8 mouse cellular contexts compared by ENCODE assay signal in the genomic region with DNA sequence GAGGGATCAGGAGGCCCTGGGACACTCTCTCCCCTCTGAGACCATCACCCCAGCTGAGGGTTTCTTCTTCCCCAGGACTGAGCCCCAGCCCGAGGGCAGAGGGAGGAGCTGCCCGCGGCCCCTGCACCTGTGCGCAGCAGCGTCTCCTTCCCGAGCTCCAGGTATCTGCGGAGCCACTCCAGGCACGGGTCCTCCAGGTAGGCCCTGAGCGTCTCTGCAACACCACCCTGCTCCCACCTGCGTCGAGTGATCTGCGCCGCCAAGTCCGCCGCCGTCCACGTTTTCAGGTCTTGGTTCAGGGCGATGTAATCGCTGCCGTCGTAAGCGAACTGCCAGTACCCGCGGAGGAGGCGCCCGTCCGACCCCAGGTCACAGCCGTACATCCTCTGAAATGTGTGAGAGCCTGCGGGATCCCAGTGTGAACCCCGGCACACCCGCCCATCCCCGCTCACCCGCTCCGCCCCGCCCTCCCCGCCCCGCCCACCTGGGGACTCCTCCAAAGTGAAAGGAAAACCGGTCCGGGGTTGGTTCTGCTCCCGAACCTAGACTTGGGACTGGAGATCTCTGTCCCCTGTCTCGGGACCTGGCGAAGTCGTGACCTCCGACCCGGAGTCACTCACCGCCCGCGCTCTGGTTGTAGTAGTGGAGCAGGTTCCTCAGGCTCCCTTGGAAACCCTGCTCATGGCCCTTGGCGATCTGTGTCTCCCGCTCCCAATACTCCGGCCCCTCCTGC. TPM values are rescaled to one million over a fixed set of nuclear protein-coding genes. Genes with fewer than 3 reads are reported as not detected.
DNase-seq lines count a peak whose midpoint lies in the region; ATAC-seq and TF ChIP-seq lines count a peak whose summit lies in the region.

No protein-coding gene starts in this region.

- H3K9ac ChIP-seq in lung, embryonic 15.5 days: peak overlapping the region; percentile 51
- H3K9ac ChIP-seq in forebrain, postnatal 0 days: no peak overlapping the region
- H3K9ac ChIP-seq in limb, embryonic 15.5 days: no peak overlapping the region
- no peak overlapping the region for H3K9ac ChIP-seq in neural tube, embryonic 11.5 days (ENCODE audit: low read length)

- WGBS in lung, embryonic 15.5 days: 1% methylated on average over 49 of the region's 51 CpGs
- 3% methylated on average over 46 of the region's 51 CpGs for WGBS in forebrain, postnatal 0 days
- WGBS in limb, embryonic 15.5 days: 1% methylated on average over 46 of the region's 51 CpGs
- WGBS in neural tube, embryonic 11.5 days: 1% methylated on average over 50 of the region's 51 CpGs

- peak overlapping the region; percentile 80 for H3K27ac ChIP-seq in lung, embryonic 15.5 days
- no peak overlapping the region for H3K27ac ChIP-seq in forebrain, postnatal 0 days (ENCODE audit: low read depth, low read length)
- H3K27ac ChIP-seq in limb, embryonic 15.5 days: no peak overlapping the region
- no peak overlapping the region for H3K27ac ChIP-seq in neural tube, embryonic 11.5 days (ENCODE audit: low read depth, low read length)

- H3K36me3 ChIP-seq in lung, embryonic 15.5 days: no peaks in the 10 kb centered on the region
- no peaks in the 10 kb centered on the region for H3K36me3 ChIP-seq in forebrain, postnatal 0 days (ENCODE audit: insufficient read depth)
- H3K36me3 ChIP-seq in limb, embryonic 15.5 days: no peaks in the 10 kb centered on the region
- no peaks in the 10 kb centered on the region for H3K36me3 ChIP-seq in neural tube, embryonic 11.5 days (ENCODE audit: control insufficient read depth, insufficient read depth, low read length)

- no peak for TF ChIP-seq CTCF in forebrain, postnatal 0 days (IDR thresholded peaks at IDR 0.05; ENCODE audit: low read depth)

- H3K4me3 ChIP-seq in lung, embryonic 15.5 days: peak overlapping the region; percentile 51
- H3K4me3 ChIP-seq in forebrain, postnatal 0 days (ENCODE audit: low read depth, low read length): peak overlapping the region; percentile 9; the same call in 1 of the 2 replicates
- peak overlapping the region; percentile 38 for H3K4me3 ChIP-seq in limb, embryonic 15.5 days
- peak overlapping the region; percentile 22; the same call in 1 of the 2 replicates for H3K4me3 ChIP-seq in neural tube, embryonic 11.5 days (ENCODE audit: low read depth, low read length)

- peak overlapping the region; percentile 54 for H3K4me2 ChIP-seq in lung, embryonic 15.5 days
- H3K4me2 ChIP-seq in forebrain, postnatal 0 days (ENCODE audit: low read depth): peak overlapping the region; percentile 27
- H3K4me2 ChIP-seq in limb, embryonic 15.5 days: peak overlapping the region; percentile 51
- H3K4me2 ChIP-seq in neural tube, embryonic 11.5 days (ENCODE audit: low read depth): peak overlapping the region; percentile 14; the same call in 1 of the 2 replicates

- no peaks in the 10 kb centered on the region for H3K4me1 ChIP-seq in lung, embryonic 15.5 days
- no peaks in the 10 kb centered on the region for H3K4me1 ChIP-seq in forebrain, postnatal 0 days (ENCODE audit: insufficient read depth)
- H3K4me1 ChIP-seq in limb, embryonic 15.5 days: peaks cover 11% of the 10 kb centered on the region
- no peaks in the 10 kb centered on the region for H3K4me1 ChIP-seq in neural tube, embryonic 11.5 days (ENCODE audit: control insufficient read depth, insufficient read depth, low read length)

- H3K27me3 ChIP-seq in lung, embryonic 15.5 days: peaks cover 70% of the 10 kb centered on the region
- peaks cover 34% of the 10 kb centered on the region for H3K27me3 ChIP-seq in forebrain, postnatal 0 days (ENCODE audit: insufficient read depth, low read length)
- H3K27me3 ChIP-seq in limb, embryonic 15.5 days: peaks cover 70% of the 10 kb centered on the region
- peaks cover 70% of the 10 kb centered on the region for H3K27me3 ChIP-seq in neural tube, embryonic 11.5 days (ENCODE audit: control insufficient read depth, insufficient read depth, low read length)

- peak; percentile 69; the same call in 1 of the 2 replicates for ATAC-seq in lung, embryonic 15.5 days (ENCODE audit: borderline replicate concordance, extremely low read depth, low FRiP score, low TSS enrichment)
- no peak for ATAC-seq in forebrain, postnatal 0 days
- no peak for ATAC-seq in limb, embryonic 15.5 days (ENCODE audit: insufficient number of reproducible peaks, low FRiP score, low TSS enrichment, low read depth)
- ATAC-seq in neural tube, embryonic 11.5 days (ENCODE audit: insufficient read depth, low FRiP score, low TSS enrichment): no peak

- no peaks in the 10 kb centered on the region for H3K9me3 ChIP-seq in lung, embryonic 15.5 days
- no peaks in the 10 kb centered on the region for H3K9me3 ChIP-seq in forebrain, postnatal 0 days (ENCODE audit: low read length)
- no peaks in the 10 kb centered on the region for H3K9me3 ChIP-seq in limb, embryonic 15.5 days
- H3K9me3 ChIP-seq in neural tube, embryonic 11.5 days (ENCODE audit: control insufficient read depth, low read length): no peaks in the 10 kb centered on the region

- DNase-seq in lung, postnatal 14 days: no peak
- DNase-seq in forebrain, postnatal 0 days: no peak
- peak; percentile 14 for DNase-seq in neural tube, embryonic 11.5 days (ENCODE audit: low spot score)
- DNase-seq in left cerebral cortex, adult 8-10 months (ENCODE audit: low spot score in 2 of 2): no peak
- DNase-seq in spleen, postnatal 4 days (ENCODE audit: low spot score in 2 of 2): no peak
- no peak for DNase-seq in right cerebral cortex, postnatal 4 days

RNA-seq across cellular contexts. Expression of a gene that starts 0.9 kb away (rescaled TPM):
- 35.2 and 39.5 TPM in 2 replicates for polyA plus RNA-seq in lung, embryonic 15.5 days (2015; fragmentation: Nextera tagmentation; extraction: Ambion mirVana)
- total RNA-seq in forebrain, postnatal 0 days (2014; rRNA removed): not detected in 2 replicates
- not detected in 2 replicates for polyA plus RNA-seq in forebrain, postnatal 0 days (2015; fragmentation: Nextera tagmentation; extraction: Ambion mirVana)
- not detected in 2 replicates for polyA plus RNA-seq in limb, embryonic 15.5 days (2015; fragmentation: Nextera tagmentation; extraction: Ambion mirVana)
- polyA plus RNA-seq in neural tube, embryonic 11.5 days (2014; fragmentation: Nextera tagmentation; extraction: Ambion mirVana): not detected in 2 replicates
- total RNA-seq in left cerebral cortex, adult 8-10 months (2022): not detected

RNA-seq across cellular contexts. Expression of a gene that starts 22.6 kb away (rescaled TPM):
- 0.59 and 0.71 TPM in 2 replicates for polyA plus RNA-seq in lung, embryonic 15.5 days (2015; fragmentation: Nextera tagmentation; extraction: Ambion mirVana)
- not detected in 2 replicates for total RNA-seq in forebrain, postnatal 0 days (2014; rRNA removed)
- not detected in 2 replicates for polyA plus RNA-seq in forebrain, postnatal 0 days (2015; fragmentation: Nextera tagmentation; extraction: Ambion mirVana)
- polyA plus RNA-seq in limb, embryonic 15.5 days (2015; fragmentation: Nextera tagmentation; extraction: Ambion mirVana): not detected in 2 replicates
- polyA plus RNA-seq in neural tube, embryonic 11.5 days (2014; fragmentation: Nextera tagmentation; extraction: Ambion mirVana): not detected in 2 replicates
- not detected for total RNA-seq in left cerebral cortex, adult 8-10 months (2022)

RNA-seq across cellular contexts. Expression of a gene that starts 38.2 kb away (rescaled TPM):
- polyA plus RNA-seq in lung, embryonic 15.5 days (2015; fragmentation: Nextera tagmentation; extraction: Ambion mirVana): 0.19 TPM in 1 of 2 replicates, not detected in the other
- not detected in 2 replicates for total RNA-seq in forebrain, postnatal 0 days (2014; rRNA removed)
- polyA plus RNA-seq in forebrain, postnatal 0 days (2015; fragmentation: Nextera tagmentation; extraction: Ambion mirVana): not detected in 2 replicates
- not detected in 2 replicates for polyA plus RNA-seq in limb, embryonic 15.5 days (2015; fragmentation: Nextera tagmentation; extraction: Ambion mirVana)
- polyA plus RNA-seq in neural tube, embryonic 11.5 days (2014; fragmentation: Nextera tagmentation; extraction: Ambion mirVana): not detected in 2 replicates
- under 1 TPM in 1 of 4 experiments, not detected in 3; 0.43 TPM for total RNA-seq in left cerebral cortex, adult 8-10 months (2022)

RNA-seq across cellular contexts. Expression of a gene that starts 46.0 kb away (rescaled TPM):
- not detected in 2 replicates for polyA plus RNA-seq in lung, embryonic 15.5 days (2015; fragmentation: Nextera tagmentation; extraction: Ambion mirVana)
- total RNA-seq in forebrain, postnatal 0 days (2014; rRNA removed): not detected in 2 replicates
- not detected in 2 replicates for polyA plus RNA-seq in forebrain, postnatal 0 days (2015; fragmentation: Nextera tagmentation; extraction: Ambion mirVana)
- polyA plus RNA-seq in limb, embryonic 15.5 days (2015; fragmentation: Nextera tagmentation; extraction: Ambion mirVana): not detected in 2 replicates
- not detected in 2 replicates for polyA plus RNA-seq in neural tube, embryonic 11.5 days (2014; fragmentation: Nextera tagmentation; extraction: Ambion mirVana)
- total RNA-seq in left cerebral cortex, adult 8-10 months (2022): under 1 TPM in 2 of 4 experiments, not detected in 2; 0.23 to 0.52 TPM

Comparison
In these comparisons a context has a peak if more than half of its experiments do, and no peak if none do; other contexts are left out.
1. RNA of a gene that starts 0.9 kb away (polyA plus RNA-seq): 35.2 to 39.5 TPM in lung, embryonic 15.5 days; not detected in limb, embryonic 15.5 days, not detected in forebrain, postnatal 0 days and not detected in neural tube, embryonic 11.5 days; every median in the first group is over 10 times any median in the second.
2. Peak in every context shown above with its lines, with median percentiles within 50 percentile points of each other: H3K4me2 ChIP-seq and H3K4me3 ChIP-seq.